Mouse (Mus musculus): Measurements from ENCODE around the gene Purb.

DNA sequence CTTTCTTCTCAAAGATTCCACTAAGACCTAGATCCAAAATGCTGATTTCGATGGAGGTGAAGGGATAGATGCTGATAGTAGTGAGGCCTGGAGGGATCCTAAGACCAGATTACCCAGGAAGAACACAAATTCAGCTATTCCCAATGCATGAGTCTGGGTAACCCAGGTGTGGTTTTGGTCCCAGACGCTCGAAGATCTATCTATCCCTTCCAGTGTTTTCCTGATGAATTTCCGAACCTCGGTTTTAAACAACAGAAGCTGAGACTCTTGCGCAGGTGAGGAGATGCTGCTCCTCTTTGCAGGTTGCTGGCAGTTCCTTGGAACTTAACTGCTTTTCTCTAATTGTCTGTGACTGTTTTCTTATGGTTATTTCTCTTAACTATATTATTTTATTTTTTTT is 1.3 kb downstream of the Purb start:
- TF ChIP-seq CTCF (conservative IDR thresholded peaks at IDR 0.05; ENCODE audit: low read length) (no peak), POU5F1 (IDR thresholded peaks at IDR 0.05; ENCODE audit: borderline replicate concordance, low read length) (no peak), NANOG (IDR thresholded peaks at IDR 0.05; ENCODE audit: borderline replicate concordance, low read length) (no peak)
